Mouse (Mus musculus): ENCODE data around the gene Frk. TPM values are rescaled to one million over a fixed set of nuclear protein-coding genes. Genes with fewer than 3 reads are reported as not detected.
"Not testable (repeated sequence)": the region's sequence is repeated elsewhere in the genome, so short reads cannot be mapped to it uniquely, and the experiment has no call there.

Gene Frk
- under 1 TPM; 0.23 to 0.49 TPM for total RNA-seq (2021)

GRCm38 (mm10) chr10:34483297-34484013 lies at the start of gene Frk:
Frk (plus strand) TSS chr10:34483399.
- no peak for DNase-seq (ENCODE audit: extremely low spot score in 1 of 2, low spot score in 1 of 2)

GRCm38 (mm10) chr10:34434191-34434590 lies 49.0 kb upstream of the Frk start:
- not testable (repeated sequence) for DNase-seq (ENCODE audit: extremely low spot score in 1 of 2, low spot score in 1 of 2)

GRCm38 (mm10) chr10:34449469-34449868 lies 33.7 kb upstream of the Frk start:
- no peak for DNase-seq (ENCODE audit: extremely low spot score in 1 of 2, low spot score in 1 of 2)

- DNase-seq (ENCODE audit: extremely low spot score in 1 of 2, low spot score in 1 of 2), result no peak
These were observed 21.7 kb upstream of the Frk start for GRCm38 (mm10) chr10:34461451-34461850.

GRCm38 (mm10) chr10:34464321-34464720 lies 18.9 kb upstream of the Frk start:
- no peak for DNase-seq (ENCODE audit: extremely low spot score in 1 of 2, low spot score in 1 of 2)

GRCm38 (mm10) chr10:34469037-34469436 lies 14.2 kb upstream of the Frk start:
- DNase-seq (ENCODE audit: extremely low spot score in 1 of 2, low spot score in 1 of 2), result no peak

- no peak for DNase-seq (ENCODE audit: extremely low spot score in 1 of 2, low spot score in 1 of 2)
These were observed 3.2 kb upstream of the Frk start for GRCm38 (mm10) chr10:34479942-34480455.

GRCm38 (mm10) chr10:34484014-34484411 lies 814 bp downstream of the Frk start:
- DNase-seq (ENCODE audit: extremely low spot score in 1 of 2, low spot score in 1 of 2), result no peak

GRCm38 (mm10) chr10:34485079-34485478 lies 1.9 kb downstream of the Frk start:
- no peak for DNase-seq (ENCODE audit: extremely low spot score in 1 of 2, low spot score in 1 of 2)

- no peak for DNase-seq (ENCODE audit: extremely low spot score in 1 of 2, low spot score in 1 of 2)
These were observed 24.6 kb downstream of the Frk start for GRCm38 (mm10) chr10:34507807-34508206.

GRCm38 (mm10) chr10:34508593-34508992 lies 25.4 kb downstream of the Frk start:
- DNase-seq (ENCODE audit: extremely low spot score in 1 of 2, low spot score in 1 of 2), result no peak

GRCm38 (mm10) chr10:34509256-34509655 lies 26.1 kb downstream of the Frk start:
- no peak for DNase-seq (ENCODE audit: extremely low spot score in 1 of 2, low spot score in 1 of 2)

- DNase-seq (ENCODE audit: extremely low spot score in 1 of 2, low spot score in 1 of 2), result no peak
These were observed 28.0 kb downstream of the Frk start for GRCm38 (mm10) chr10:34511192-34511591.

- DNase-seq (ENCODE audit: extremely low spot score in 1 of 2, low spot score in 1 of 2), result no peak
These were observed 29.4 kb downstream of the Frk start for GRCm38 (mm10) chr10:34512551-34512950.

GRCm38 (mm10) chr10:34525598-34525997 lies 42.4 kb downstream of the Frk start:
- no peak for DNase-seq (ENCODE audit: extremely low spot score in 1 of 2, low spot score in 1 of 2)

GRCm38 (mm10) chr10:34531766-34532165 lies 48.6 kb downstream of the Frk start:
- DNase-seq (ENCODE audit: extremely low spot score in 1 of 2, low spot score in 1 of 2), result no peak

GRCm38 (mm10) chr10:34532507-34532906 lies 49.3 kb downstream of the Frk start:
- DNase-seq (ENCODE audit: extremely low spot score in 1 of 2, low spot score in 1 of 2), result no peak

GRCm38 (mm10) chr10:34540687-34541086 lies 57.5 kb downstream of the Frk start:
- no peak for DNase-seq (ENCODE audit: extremely low spot score in 1 of 2, low spot score in 1 of 2)

GRCm38 (mm10) chr10:34541717-34542490 lies 58.7 kb downstream of the Frk start:
- no peak for DNase-seq (ENCODE audit: extremely low spot score in 1 of 2, low spot score in 1 of 2)

- no peak for DNase-seq (ENCODE audit: extremely low spot score in 1 of 2, low spot score in 1 of 2)
These were observed 67.4 kb downstream of the Frk start for GRCm38 (mm10) chr10:34550612-34551011.

GRCm38 (mm10) chr10:34551636-34552035 lies 68.4 kb downstream of the Frk start:
- no peak for DNase-seq (ENCODE audit: extremely low spot score in 1 of 2, low spot score in 1 of 2)
